Mouse (Mus musculus) lung, postnatal 10 days (tissue): ENCODE data around the gene Ngf.

Experiments used
- DNase-seq: peaks from one replicate; pipeline ENCODE4 v3.0.0; 2021

The Ngf gene

DNA sequence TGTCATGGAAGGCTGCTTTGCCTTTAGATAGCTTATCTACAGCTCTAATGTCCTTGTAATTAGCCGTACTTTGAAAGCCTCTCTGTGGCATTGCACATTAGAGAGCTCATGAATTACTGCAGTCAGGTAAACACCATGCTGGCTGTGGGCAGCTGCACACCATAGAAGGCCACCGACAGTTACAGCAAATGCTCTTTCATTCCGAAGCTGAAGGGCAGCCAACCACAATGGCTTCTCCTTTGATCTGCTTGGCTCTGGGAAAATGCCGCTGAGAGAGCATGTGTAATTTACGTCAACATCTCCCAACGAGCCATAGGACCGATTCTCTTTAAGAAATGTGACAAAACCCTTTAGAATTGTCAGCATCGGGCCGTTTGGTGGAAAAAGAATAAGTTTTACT, 38.7 kb downstream of the Ngf start:
- DNase-seq: no peak

- DNase-seq: no peak
Measured at GRCm38 (mm10) chr3:102509601-102510000, 39.9 kb downstream of the Ngf start.

DNA sequence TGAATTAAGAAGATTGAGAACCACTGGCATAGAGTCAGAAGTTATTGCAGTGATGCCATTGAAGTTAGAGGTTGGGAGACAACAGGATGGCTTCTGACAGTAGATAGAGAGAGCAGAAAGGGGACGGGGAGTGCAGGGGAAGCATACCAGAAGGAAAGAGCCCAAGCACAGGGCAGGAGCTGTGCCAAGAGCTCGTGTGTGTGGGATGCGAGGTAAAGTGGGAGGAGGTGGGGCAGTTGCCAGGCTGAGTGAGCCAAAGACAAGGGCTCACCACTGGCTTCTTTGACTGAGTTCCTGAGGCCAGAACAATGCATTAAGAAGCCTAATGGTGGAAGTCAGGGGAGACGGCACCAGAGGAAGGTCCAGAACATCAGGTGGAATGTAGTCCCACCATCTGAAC, 47.2 kb downstream of the Ngf start:
- DNase-seq: no peak

DNA sequence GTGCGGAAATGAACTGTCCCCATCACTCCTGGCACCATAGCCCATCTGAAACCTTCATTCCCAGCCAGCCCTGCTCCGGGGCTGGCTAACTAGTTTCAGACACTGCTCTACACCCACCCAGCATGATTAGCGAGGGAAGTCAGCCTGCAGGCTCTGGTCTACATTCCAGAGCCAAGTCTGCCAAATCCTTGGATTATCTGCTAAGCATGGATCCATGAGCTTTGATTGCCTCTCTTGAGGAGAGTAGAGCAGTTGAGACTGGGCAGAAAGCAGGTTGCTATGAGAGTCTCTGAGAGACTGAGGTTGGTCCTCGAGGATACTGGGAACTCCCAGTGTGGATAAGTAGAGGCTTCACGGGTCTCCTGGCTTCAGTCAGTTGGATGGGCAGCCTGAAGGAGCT, 51.3 kb downstream of the Ngf start:
- no peak for DNase-seq

GRCm38 (mm10) chr3:102523711-102524110, 54.0 kb downstream of the Ngf start:
- DNase-seq: no peak

DNA sequence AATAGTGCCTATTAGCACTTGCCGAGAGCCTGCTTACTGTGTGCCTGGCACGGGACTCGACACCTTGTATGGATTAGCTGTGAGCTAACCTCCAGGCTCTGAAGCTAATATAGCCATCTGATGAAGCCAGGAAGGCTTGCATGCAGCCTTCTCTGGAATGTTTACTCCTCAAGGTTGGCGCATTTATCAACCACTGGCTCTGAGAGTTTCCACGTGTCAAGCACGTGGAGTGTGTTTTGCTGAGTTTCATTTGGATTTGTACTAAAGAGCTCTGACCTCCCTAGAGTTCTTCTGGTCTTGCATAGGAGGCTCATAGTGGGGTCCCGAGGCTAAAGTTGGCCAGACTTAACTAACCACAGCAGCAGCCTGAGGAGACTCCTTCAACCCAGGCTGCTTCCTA, 55.2 kb downstream of the Ngf start:
- DNase-seq: no peak

GRCm38 (mm10) chr3:102525856-102526255, 56.1 kb downstream of the Ngf start:
- DNase-seq: no peak

DNA sequence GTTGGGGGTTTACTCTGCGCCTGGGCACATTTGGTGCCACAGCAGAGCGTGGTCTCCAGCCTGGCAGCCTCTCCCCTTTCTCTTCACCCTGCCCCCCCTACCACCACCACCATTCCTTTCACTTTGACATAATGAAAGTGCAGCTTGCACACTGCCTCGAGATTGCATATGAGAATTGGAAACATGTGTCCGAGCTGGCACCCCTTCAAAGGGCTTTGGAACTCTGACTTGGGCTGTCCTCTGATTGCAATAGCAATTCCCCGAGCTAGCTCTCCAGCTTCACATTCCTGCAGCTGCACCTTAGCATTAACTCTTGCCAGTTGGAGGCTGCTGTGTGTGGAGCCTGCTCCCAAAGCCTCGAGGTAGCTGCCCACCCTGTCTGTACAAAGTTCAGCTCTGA, 56.8 kb downstream of the Ngf start:
- peak; percentile 61 for DNase-seq

DNA sequence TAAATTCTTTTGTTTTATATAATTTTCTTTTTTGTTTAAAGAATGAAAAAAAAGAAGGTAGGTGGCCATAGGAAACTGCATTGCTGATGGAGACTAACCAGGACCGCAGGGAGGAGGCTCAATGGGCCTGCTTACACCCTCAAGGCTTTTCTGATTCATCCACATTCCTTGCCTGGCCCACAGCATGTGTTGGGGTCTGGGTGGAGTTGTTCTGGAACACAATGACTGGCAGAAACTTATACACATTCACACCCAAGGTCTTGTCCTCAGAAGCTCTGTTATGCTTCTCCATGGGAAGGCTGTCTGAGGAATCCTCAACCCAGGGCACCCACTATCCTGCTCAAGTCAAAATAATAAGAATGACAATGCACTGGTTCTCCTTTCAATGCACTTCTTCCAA, 65.0 kb downstream of the Ngf start:
- DNase-seq: no peak

- no peak for DNase-seq
Measured at GRCm38 (mm10) chr3:102543646-102544045, 73.9 kb downstream of the Ngf start.

- DNase-seq: no peak
Measured at GRCm38 (mm10) chr3:102547536-102547935, 77.8 kb downstream of the Ngf start.

DNA sequence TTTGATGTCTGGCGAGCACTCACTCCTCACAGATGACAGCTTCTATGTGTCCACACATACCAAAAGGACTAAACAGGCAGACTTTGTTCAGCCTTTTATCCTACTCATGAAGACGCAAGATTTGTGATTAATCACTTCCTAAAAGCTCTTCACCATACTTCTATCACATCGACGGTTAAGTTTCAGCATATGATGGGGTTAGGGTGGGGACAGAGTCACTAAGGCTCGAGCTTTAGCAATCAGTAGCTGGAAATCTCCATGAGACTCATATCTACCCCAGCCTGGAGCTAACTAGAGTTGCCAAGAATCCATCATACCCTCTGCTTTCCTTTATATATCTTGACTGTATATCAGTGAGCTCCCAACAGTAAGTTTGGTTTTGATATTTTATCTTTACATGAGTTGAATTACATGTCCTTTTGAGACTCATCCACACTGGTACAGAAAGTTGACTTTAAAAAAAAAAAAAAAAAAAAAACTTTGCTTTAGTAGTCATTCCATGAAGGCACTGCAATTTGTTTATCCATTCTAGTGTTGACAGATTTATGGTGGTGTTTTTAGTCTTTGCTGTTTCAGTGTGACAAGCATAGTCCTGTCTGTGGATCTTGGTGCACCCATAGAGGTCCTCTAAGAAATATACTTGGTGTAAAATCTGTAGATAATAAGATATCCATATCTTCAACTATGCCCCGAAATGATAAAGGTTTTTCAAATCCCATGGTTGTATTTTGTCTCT, 84.4 kb downstream of the Ngf start:
- peak; percentile 25 for DNase-seq

GRCm38 (mm10) chr3:102556108-102556507, 86.4 kb downstream of the Ngf start:
- DNase-seq: peak; percentile 8

DNA sequence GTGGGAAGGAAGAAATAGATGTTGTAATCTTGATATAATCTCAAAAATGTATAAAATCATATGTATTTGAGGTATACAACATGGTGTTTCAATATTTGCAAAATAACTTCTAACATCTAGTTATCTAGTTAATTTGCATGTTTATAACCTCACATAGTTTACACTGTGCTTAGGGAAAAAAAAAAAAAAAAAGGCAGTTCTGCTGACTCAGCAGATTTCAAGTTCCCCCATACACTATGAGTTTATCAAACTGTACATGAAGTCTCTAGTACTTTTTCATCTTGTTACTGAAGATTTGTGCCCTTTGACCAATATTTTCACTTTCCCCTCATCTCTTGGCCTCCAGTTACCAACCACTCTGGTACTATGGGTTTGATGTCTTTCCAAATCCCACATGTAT, 86.9 kb downstream of the Ngf start:
- no peak for DNase-seq
